Mouse (Mus musculus) midbrain, embryonic 13.5 days (tissue): Measurements from ENCODE around the gene Susd6. TPM values are rescaled to one million over a fixed set of nuclear protein-coding genes. Genes with fewer than 3 reads are reported as not detected.
A peak's percentile ranks its signal among the peaks of the same experiment; 100 is the strongest.

Experiments
- ATAC-seq: fragments of 200-750 bp; cut with Nextera tagmentation; 2 replicates; pipeline ENCODE4 v1.8.0; 2017; ENCODE audit warnings: mild to moderate bottlenecking, moderate TSS enrichment, moderate library complexity
- H3K27ac ChIP-seq: fragments of 300-500 bp; sonication (generic); 2 replicates; pipeline ENCODE4 v1.5.1; 2015; ENCODE audit warnings: inconsistent platforms, mild to moderate bottlenecking, moderate library complexity
- H3K27me3 ChIP-seq: fragments of 300-500 bp; sonication (generic); 2 replicates; pipeline ENCODE4 v1.6.1; 2015; ENCODE audit warnings: mild to moderate bottlenecking, inconsistent platforms
- H3K36me3 ChIP-seq: fragments of 300-500 bp; sonication (generic); 2 replicates; pipeline ENCODE4 v1.6.1; 2015; ENCODE audit warnings: mild to moderate bottlenecking, inconsistent platforms
- H3K4me1 ChIP-seq: fragments of 300-500 bp; sonication (generic); replicated peaks from 2 replicates; pipeline ENCODE4 v1.6.1; 2015; ENCODE audit warnings: inconsistent platforms
- H3K4me2 ChIP-seq: fragments of 300-500 bp; sonication (generic); replicated peaks from 2 replicates; pipeline ENCODE4 v1.6.1; 2015; ENCODE audit warnings: moderate library complexity, mild to moderate bottlenecking, inconsistent platforms
- H3K4me3 ChIP-seq: fragments of 300-500 bp; sonication (generic); replicated peaks from 2 replicates; pipeline ENCODE4 v1.5.1; 2015; ENCODE audit warnings: mild to moderate bottlenecking, inconsistent platforms
- H3K9ac ChIP-seq: fragments of 300-500 bp; sonication (generic); replicated peaks from 2 replicates; pipeline ENCODE4 v1.6.1; 2015; ENCODE audit warnings: mild to moderate bottlenecking, inconsistent platforms
- H3K9me3 ChIP-seq: fragments of 300-500 bp; sonication (generic); 2 replicates; pipeline ENCODE4 v1.6.1; 2016; ENCODE audit warnings: mild to moderate bottlenecking, inconsistent platforms
- WGBS: fragments of 180-500 bp; shearing (Covaris S2); methylation state at CpG from one replicate; pipeline ENCODE4 v1.1.7; 2015; 5-methylcytosine and 5-hydroxymethylcytosine counted together
- polyA plus RNA-seq: library from polyadenylated mRNA; unstranded; fragments of >200 nt; fragmentation: Nextera tagmentation; extraction: Ambion mirVana; gene quantifications from 2 replicates; pipeline ENCODE4 v1.2.1, GENCODE M21; 2015

The Susd6 gene
- polyA plus RNA-seq, 1 experiment from 2014 or later = 14.5 TPM

GRCm38 (mm10) chr12:80803924-80804323, 13.6 kb downstream of the Susd6 start:
- H3K36me3 ChIP-seq = no peaks in the 10 kb centered on the region
- ATAC-seq = no peak
- H3K9me3 ChIP-seq = no peaks in the 10 kb centered on the region
- WGBS = 69% methylated on average over 3 of the region's 3 CpGs
- H3K9ac ChIP-seq = no peak overlapping the region
- no peak overlapping the region for H3K4me3 ChIP-seq
- peak overlapping the region; percentile 14; the same call in 1 of the 2 replicates for H3K27ac ChIP-seq
- H3K27me3 ChIP-seq = no peaks in the 10 kb centered on the region
- no peak overlapping the region for H3K4me2 ChIP-seq
- peaks cover 28% of the 10 kb centered on the region for H3K4me1 ChIP-seq

GRCm38 (mm10) chr12:80804861-80805428, 14.6 kb downstream of the Susd6 start:
- WGBS = 92% methylated on average over 6 of the region's 6 CpGs
- Histone ChIP-seq H3K36me3 (no peaks in the 10 kb centered on the region), H3K4me2 (no peak overlapping the region), H3K9ac (no peak overlapping the region), H3K4me3 (no peak overlapping the region), H3K9me3 (no peaks in the 10 kb centered on the region), H3K4me1 (peaks cover 28% of the 10 kb centered on the region), H3K27me3 (no peaks in the 10 kb centered on the region), H3K27ac (no peak overlapping the region)
- no peak for ATAC-seq

GRCm38 (mm10) chr12:80807451-80808085, 17.3 kb downstream of the Susd6 start:
- Histone ChIP-seq H3K4me2 (no peak overlapping the region), H3K9ac (no peak overlapping the region), H3K4me3 (no peak overlapping the region), H3K36me3 (no peaks in the 10 kb centered on the region), H3K4me1 (peaks cover 39% of the 10 kb centered on the region), H3K27ac (peak overlapping the region; percentile 3; the same call in 1 of the 2 replicates), H3K27me3 (no peaks in the 10 kb centered on the region), H3K9me3 (no peaks in the 10 kb centered on the region)
- 21% methylated on average over 2 of the region's 2 CpGs for WGBS
- ATAC-seq = no peak

GRCm38 (mm10) chr12:80810005-80810404, 19.7 kb downstream of the Susd6 start:
- no peak overlapping the region for H3K4me3 ChIP-seq
- ATAC-seq = no peak
- H3K27me3 ChIP-seq = no peaks in the 10 kb centered on the region
- no peak overlapping the region for H3K4me2 ChIP-seq
- H3K9me3 ChIP-seq = no peaks in the 10 kb centered on the region
- H3K4me1 ChIP-seq = peaks cover 27% of the 10 kb centered on the region
- no peaks in the 10 kb centered on the region for H3K36me3 ChIP-seq
- no peak overlapping the region for H3K9ac ChIP-seq
- WGBS = 95% methylated on average over 2 of the region's 2 CpGs
- H3K27ac ChIP-seq = no peak overlapping the region

- no peaks in the 10 kb centered on the region for H3K36me3 ChIP-seq
- WGBS = 40% methylated on average over 6 of the region's 6 CpGs
- H3K9ac ChIP-seq = no peak overlapping the region
- H3K27me3 ChIP-seq = no peaks in the 10 kb centered on the region
- no peak overlapping the region for H3K4me3 ChIP-seq
- peaks cover 43% of the 10 kb centered on the region for H3K4me1 ChIP-seq
- no peak for ATAC-seq
- no peaks in the 10 kb centered on the region for H3K9me3 ChIP-seq
- no peak overlapping the region for H3K4me2 ChIP-seq
- H3K27ac ChIP-seq = peak overlapping the region; percentile 48; the same call in 1 of the 2 replicates
These were observed 21.6 kb downstream of the Susd6 start for GRCm38 (mm10) chr12:80811646-80812509.

GRCm38 (mm10) chr12:80812510-80812820, 22.2 kb downstream of the Susd6 start:
- 10% methylated on average over 1 of the region's 1 CpGs for WGBS
- no peaks in the 10 kb centered on the region for H3K27me3 ChIP-seq
- ATAC-seq = no peak
- no peaks in the 10 kb centered on the region for H3K9me3 ChIP-seq
- H3K4me1 ChIP-seq = peaks cover 43% of the 10 kb centered on the region
- no peak overlapping the region for H3K4me2 ChIP-seq
- no peaks in the 10 kb centered on the region for H3K36me3 ChIP-seq
- H3K27ac ChIP-seq = peak overlapping the region; percentile 48; the same call in 1 of the 2 replicates
- H3K9ac ChIP-seq = no peak overlapping the region
- H3K4me3 ChIP-seq = no peak overlapping the region

- H3K4me1 ChIP-seq = peaks cover 39% of the 10 kb centered on the region
- WGBS = 94% methylated on average over 2 of the region's 2 CpGs
- no peak overlapping the region for H3K9ac ChIP-seq
- no peak overlapping the region for H3K4me2 ChIP-seq
- no peaks in the 10 kb centered on the region for H3K9me3 ChIP-seq
- H3K27me3 ChIP-seq = no peaks in the 10 kb centered on the region
- no peak for ATAC-seq
- H3K27ac ChIP-seq = no peak overlapping the region
- H3K4me3 ChIP-seq = no peak overlapping the region
- no peaks in the 10 kb centered on the region for H3K36me3 ChIP-seq
These were observed 23.1 kb downstream of the Susd6 start for GRCm38 (mm10) chr12:80813456-80813855.

- no peaks in the 10 kb centered on the region for H3K27me3 ChIP-seq
- 92% methylated on average over 4 of the region's 4 CpGs for WGBS
These were observed 23.6 kb downstream of the Susd6 start for GRCm38 (mm10) chr12:80813872-80814271.

GRCm38 (mm10) chr12:80814529-80814928, 24.2 kb downstream of the Susd6 start:
- Histone ChIP-seq H3K27me3 (no peaks in the 10 kb centered on the region), H3K4me2 (no peak overlapping the region), H3K4me1 (peaks cover 39% of the 10 kb centered on the region), H3K4me3 (no peak overlapping the region), H3K27ac (no peak overlapping the region), H3K36me3 (no peaks in the 10 kb centered on the region), H3K9me3 (no peaks in the 10 kb centered on the region), H3K9ac (no peak overlapping the region)
- no peak for ATAC-seq
- WGBS = 87% methylated on average over 3 of the region's 3 CpGs

More at GRCm38 (mm10) chr12:80813872-80814271, 23.6 kb downstream of the Susd6 start:
- Histone ChIP-seq H3K4me3 (no peak overlapping the region), H3K4me1 (peaks cover 39% of the 10 kb centered on the region), H3K4me2 (no peak overlapping the region), H3K9me3 (no peaks in the 10 kb centered on the region), H3K9ac (no peak overlapping the region), H3K27ac (no peak overlapping the region), H3K36me3 (no peaks in the 10 kb centered on the region)
- ATAC-seq = no peak

- ATAC-seq = no peak
- Histone ChIP-seq H3K27ac (no peak overlapping the region), H3K4me3 (no peak overlapping the region), H3K27me3 (no peaks in the 10 kb centered on the region), H3K36me3 (no peaks in the 10 kb centered on the region), H3K9ac (no peak overlapping the region), H3K4me1 (peaks cover 42% of the 10 kb centered on the region), H3K9me3 (no peaks in the 10 kb centered on the region), H3K4me2 (no peak overlapping the region)
- WGBS = 80% methylated on average over 1 of the region's 1 CpGs
These were observed 25.0 kb downstream of the Susd6 start for GRCm38 (mm10) chr12:80815298-80815697.

- Histone ChIP-seq H3K27me3 (no peaks in the 10 kb centered on the region), H3K9me3 (no peaks in the 10 kb centered on the region), H3K4me1 (peaks cover 43% of the 10 kb centered on the region), H3K27ac (peak overlapping the region; percentile 62; the same call in 1 of the 2 replicates), H3K4me2 (no peak overlapping the region), H3K9ac (no peak overlapping the region), H3K36me3 (no peaks in the 10 kb centered on the region), H3K4me3 (no peak overlapping the region)
- WGBS = 87% methylated on average over 3 of the region's 3 CpGs
- ATAC-seq = no peak
These were observed 25.6 kb downstream of the Susd6 start for GRCm38 (mm10) chr12:80815893-80816292.
